Mouse (Mus musculus) layer of hippocampus, postnatal 14 days (tissue): ENCODE results near the gene Stip1. TPM values are rescaled to one million over a fixed set of nuclear protein-coding genes. Genes with fewer than 3 reads are reported as not detected.
A peak's percentile ranks its signal among the peaks of the same experiment; 100 is the strongest.
"Not testable (repeated sequence)": the region's sequence is repeated elsewhere in the genome, so short reads cannot be mapped to it uniquely, and the experiment has no call there.

Experiments
- DNase-seq, 2 experiments: peaks; one replicate each; pipeline ENCODE4 v3.0.0; 2021 to 2022; ENCODE audit warnings: low spot score in 2 of 2, mixed read lengths in 1 of 2
- long read RNA-seq, 2 experiments: library from polyadenylated mRNA; stranded (forward); transcript quantifications; one replicate each; pipeline ENCODE4 v2.0.0; 2021
- total RNA-seq, 2 experiments: library from RNA; stranded (reverse); gene quantifications; 2 replicates each; pipeline ENCODE4 v1.2.3; 2021

The Stip1 gene
- total RNA-seq, result 100 to 1,000 TPM; 136 to 159 TPM
- long read RNA-seq, experiment 1, transcript Stip1-201 (14 exons, 2,108 nt), result major isoform, 111 of 127 reads
- long read RNA-seq, experiment 1, partial matches to known transcripts, result 9 of 127 reads
- long read RNA-seq, experiment 1, other reads (novel, unspliced or antisense), result 7 of 127 reads
- long read RNA-seq, experiment 2, transcript Stip1-201 (14 exons, 2,108 nt), result major isoform, 179 of 208 reads
- long read RNA-seq, experiment 2, partial matches to known transcripts, result 25 of 208 reads
- long read RNA-seq, experiment 2, other reads (novel, unspliced or antisense), result 4 of 208 reads

DNA sequence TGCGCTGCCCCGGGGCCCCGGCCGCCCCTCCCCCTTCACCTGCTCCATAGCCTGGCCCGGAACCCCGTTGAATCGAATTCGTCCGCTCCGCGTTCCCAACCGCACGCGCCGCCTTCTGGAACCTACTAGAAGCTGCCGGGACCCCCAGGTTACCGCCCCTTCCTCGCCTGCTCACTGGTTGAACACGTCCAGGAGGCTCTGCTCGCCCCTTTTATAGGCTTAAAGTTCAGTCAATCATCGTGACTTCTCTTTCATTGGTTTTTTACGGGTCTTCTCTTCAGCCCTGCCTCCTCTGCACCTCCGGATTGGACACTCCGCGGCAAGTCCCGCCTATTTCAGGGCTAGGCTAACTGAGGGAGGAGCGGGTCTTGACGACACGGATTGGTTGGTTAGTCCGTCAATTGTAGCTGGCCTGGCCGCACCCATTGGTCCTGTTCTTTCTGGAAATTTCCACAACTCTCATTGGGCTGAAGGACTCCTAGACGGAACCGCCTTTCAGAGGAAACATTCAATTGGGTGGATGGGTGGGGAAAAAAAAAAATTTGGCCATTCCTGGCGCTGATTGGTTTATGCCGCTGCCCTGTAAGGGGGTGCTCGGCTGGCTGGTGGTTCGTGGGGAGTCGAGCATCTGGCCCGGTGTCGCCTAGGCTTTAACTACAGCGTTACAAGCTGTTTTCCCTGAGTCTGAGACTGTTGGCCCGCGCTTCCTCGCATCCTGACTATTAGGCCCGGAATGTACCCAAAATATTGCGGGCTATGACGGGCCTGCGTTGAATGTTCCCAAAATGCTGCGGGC, at the start of gene Stip1:
Gene Stip1, minus strand, starts transcription at position 127 of the 796 bp plus-strand sequence.
- peak; percentile 99 to 100 for DNase-seq

DNA sequence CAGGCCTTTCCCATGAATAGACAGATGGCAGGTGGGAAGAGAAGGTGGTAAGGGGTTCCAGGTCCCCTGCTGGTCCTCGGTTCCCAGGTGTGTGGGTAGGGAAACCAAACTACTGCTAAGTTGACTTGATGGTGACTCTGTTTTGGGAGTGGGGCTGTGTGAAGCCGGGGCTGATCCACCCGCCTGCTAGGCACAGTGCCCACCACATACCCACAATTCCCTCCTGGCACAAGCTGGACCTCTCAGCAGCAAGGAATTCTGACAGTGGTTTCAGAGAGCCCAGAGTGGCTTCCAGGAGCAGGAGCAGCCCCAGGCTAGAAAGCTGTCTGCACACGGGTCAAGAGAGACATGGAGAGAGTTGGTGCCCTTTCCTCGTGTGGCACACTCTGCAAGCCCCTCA, 49.3 kb upstream of the Stip1 start:
- DNase-seq, result no peak

DNA sequence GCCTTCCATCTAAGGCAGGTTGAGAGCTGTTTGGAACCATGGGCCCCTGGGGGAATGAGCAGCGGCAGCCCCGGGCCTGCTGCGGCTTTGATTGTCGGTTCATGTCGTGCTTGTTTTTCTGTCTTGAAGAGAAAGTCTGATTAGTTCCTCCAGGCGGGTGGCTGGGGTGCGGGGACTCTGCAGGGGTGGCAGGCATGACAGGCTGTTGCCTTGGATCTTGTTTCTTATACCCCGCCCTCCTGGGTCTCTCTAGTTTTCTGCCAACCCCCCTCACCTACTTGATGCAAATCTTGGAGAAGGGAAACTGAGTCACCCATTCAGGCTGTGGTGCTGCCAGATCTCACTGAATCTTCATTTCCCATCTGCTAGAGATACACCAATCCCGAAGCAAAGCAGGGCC, 48.8 kb upstream of the Stip1 start:
- no peak for DNase-seq

DNA sequence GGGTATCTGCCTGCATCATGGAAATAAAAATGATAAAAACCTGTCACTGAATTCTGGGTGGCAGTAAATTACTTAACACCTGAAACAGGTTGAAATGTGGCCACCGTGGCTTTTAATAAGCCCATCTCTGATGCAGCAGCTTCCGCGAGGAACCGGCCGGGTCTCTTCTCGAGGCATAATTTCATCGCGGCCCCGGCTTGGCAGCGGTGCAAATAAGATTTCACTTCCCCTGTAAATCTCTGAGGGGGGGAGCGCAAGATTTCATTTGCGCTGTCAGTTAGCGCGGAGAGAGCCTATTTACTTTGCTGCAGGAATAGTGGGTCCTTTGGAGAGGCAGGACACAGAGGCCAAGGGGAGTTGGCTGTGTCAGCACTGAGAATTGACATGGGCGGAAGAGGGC, 45.0 kb upstream of the Stip1 start:
- DNase-seq, result no peak

DNA sequence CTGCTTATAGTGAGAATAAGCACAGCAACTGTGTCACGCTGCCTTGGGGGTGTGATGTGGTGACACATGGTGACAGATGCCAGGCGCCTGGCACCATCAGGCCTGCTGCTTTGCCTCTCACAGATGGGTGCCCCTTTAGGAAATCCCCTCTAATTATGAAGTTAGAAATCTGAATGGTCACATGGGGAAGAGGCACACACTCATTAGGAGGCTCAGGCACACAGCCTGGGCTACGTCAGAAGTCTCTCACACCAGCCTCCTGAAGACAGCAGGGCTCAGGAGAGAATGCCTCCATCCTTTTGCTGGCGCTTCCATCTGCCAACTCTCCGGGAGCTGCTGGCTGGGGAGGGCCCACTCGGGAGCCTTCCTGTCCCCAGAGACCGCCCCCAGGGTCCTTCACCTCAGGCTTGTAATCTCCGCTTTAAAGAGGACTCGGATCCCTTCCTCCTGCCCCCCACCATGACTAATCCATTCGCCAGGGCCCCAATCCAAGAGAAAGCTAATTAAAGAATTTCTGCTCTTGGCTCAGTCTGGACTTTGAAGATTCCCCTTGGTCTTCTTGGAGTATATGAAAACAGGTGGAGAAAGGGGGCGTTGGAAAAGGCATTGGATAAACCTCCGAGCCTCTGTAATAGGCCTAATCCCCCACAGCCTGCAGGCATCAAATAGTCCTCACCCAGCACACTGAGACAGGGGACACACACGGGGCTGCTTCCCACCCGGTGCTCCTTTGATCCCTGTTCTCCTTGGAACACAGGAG, 43.4 kb upstream of the Stip1 start:
- DNase-seq, result peak in 1 of 2 experiments; percentile 52

DNA sequence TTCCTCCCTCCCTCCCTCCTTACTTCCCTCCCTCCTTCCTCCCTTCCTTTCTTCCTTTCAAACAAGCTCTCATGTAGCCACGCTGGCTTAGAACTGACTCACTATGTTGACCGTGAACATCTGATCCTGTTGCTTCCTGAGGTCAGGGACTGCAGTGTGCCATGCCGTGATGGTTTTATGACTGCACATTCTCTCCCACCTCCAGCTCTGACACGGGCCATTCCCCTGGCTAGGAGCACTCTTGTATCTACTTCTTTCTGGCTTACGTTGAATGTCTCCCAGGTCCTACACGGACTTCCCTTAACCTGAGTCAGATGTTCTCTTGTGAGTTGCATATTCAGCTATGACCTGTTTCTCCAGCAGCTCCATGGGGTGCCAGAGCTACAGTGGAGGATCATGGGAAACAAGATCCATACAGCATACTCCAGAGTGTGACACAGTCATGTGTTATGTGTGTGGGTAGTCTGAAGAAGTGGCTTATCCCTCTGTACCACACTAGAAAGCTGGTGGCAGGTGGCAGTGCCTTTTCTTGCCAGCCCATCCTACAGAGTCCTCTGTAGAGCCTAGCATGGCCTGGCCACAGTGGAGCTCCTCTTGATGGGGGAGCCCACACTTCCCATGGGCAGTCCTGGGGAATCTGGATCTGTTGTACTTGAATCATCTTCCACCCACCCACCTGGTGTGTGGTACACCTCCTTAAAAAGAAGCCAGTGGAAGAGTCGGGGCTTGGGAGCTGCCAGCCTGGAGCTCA, 41.9 kb upstream of the Stip1 start:
- DNase-seq, result no peak

DNA sequence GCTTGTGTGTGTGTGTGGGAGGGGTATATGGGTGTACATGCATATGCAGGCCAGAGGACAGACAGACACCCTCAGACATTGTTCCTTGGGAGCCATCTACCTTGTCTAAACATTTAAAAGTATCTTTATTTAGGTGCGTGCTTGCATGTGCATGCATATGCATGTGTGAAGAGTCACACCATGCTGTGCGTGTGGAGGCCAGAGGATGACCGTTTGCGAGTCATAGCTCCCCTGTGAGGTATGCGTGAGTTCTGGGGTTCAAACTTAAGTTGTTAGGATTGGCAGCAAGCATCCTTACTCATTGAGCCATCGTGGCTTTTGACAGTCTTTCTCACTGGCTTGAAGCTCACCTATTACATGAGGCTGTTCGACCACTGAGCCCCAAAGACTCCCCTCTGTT, 38.5 kb upstream of the Stip1 start:
- no peak for DNase-seq

DNA sequence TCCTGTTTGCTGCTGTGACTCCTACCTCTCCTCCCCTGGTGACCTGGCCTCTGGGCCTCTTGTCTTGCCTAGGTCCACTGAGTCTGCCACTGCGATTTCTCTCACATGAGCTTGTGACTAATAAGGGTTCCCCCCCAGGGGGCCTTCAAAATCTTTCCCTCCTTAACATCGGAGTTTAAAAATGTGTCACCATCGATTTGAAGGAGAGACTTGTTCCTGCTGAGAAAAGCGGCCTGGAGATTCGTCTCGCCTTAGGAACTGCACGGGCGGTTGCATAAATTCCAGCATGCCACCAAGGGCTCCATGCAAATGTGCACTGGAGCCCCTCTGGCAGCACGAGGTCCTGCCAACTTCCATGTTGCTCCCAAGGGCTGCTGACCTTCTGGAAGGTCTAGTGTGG, 37.9 kb upstream of the Stip1 start:
- no peak for DNase-seq

DNA sequence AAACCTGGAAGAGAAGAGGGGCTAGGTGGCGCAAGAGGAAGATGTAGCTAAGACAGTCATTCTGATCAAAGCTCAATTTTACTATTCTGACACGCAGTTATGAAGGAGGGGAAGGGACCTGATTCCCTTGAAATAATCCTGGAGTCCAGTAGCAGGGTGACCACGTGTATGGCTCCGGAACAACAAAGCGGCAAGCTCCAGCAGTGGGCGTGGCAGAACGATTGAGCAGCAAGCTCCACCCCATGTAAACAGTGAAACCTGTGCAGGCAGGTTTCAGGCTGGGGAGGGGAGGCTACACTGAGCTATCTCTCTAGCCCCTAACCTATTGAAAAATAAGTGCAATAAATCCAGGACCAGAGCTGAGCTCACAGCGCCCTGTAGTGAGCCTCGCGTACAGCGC, 35.6 kb upstream of the Stip1 start:
- not testable (repeated sequence) for DNase-seq

DNA sequence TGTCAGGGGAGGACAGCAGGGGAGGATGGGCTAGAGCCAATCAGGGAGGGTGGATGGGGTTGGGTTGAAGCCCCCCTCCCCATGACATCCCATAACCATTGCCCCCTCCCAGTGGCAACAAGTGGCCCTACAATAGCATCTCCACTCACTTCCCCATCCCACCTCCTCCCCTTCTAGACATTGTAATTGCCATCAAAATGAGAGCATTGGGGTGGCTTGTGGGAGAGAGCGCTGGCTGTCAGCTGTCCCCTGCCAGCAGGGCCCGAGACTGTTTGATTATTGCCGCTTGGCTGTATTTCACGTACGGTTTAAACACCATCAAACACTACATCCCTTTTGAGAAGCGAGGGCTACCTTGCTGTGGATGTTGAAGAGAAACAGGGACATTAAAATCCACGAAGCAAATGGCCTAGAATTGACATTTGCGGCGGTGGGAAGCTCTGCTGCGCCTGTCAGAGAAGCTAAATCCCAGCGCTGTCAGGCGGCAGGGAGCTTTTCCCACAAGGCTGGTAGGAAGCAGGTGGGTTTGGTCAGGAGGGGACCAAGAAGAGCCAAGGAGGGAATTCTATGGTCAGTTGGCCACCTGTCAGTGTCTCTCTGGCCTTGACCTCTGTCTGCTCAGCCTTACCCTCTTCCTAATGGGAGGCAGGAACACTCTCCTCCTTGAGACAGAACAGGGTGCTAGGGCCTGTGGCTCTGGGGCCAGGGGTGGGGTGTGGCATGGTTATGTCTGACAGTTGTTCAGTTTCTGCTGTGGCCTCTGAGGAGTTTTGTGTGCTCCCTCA, 34.4 kb upstream of the Stip1 start:
- DNase-seq, result no peak

DNA sequence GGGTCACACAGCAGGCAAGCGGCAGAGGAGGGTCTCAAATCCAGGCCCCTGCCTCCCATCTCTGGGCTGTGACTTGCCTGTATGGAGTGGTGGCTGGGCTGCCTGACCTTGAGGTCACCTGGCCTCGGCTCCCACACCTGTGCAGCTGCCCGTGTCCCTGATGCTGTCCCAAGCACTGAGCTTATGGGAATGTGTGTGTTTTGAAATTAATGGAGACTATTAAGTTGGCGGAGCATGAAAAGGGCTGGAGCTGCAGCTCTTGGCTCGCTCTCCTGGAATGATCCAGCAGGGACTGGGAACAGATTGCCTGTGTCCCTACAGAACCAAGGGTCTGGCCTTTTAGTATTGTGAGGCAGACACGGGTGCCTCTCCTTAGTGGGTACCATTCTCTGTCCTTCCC, 32.5 kb upstream of the Stip1 start:
- DNase-seq, result no peak

DNA sequence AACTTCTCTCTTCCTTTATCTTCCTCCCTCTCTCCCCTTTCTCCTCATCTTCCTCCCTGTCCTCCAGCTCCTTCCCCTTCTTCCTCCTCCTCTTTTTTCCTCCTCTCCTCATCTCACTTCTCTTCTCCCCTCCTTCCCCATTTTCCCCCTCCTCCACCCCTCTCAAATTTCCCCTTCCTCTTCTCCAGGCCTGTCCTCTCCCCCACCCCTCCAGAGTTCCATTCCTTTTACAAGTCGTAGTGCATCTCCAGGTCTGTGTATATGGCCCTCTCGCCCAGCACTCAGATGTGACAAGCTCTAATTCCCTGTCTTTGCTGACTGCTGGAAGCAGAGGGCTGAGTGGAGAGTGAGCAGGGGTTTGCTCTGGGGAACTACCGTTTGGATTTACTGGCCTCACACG, 31.0 kb upstream of the Stip1 start:
- DNase-seq, result no peak

DNA sequence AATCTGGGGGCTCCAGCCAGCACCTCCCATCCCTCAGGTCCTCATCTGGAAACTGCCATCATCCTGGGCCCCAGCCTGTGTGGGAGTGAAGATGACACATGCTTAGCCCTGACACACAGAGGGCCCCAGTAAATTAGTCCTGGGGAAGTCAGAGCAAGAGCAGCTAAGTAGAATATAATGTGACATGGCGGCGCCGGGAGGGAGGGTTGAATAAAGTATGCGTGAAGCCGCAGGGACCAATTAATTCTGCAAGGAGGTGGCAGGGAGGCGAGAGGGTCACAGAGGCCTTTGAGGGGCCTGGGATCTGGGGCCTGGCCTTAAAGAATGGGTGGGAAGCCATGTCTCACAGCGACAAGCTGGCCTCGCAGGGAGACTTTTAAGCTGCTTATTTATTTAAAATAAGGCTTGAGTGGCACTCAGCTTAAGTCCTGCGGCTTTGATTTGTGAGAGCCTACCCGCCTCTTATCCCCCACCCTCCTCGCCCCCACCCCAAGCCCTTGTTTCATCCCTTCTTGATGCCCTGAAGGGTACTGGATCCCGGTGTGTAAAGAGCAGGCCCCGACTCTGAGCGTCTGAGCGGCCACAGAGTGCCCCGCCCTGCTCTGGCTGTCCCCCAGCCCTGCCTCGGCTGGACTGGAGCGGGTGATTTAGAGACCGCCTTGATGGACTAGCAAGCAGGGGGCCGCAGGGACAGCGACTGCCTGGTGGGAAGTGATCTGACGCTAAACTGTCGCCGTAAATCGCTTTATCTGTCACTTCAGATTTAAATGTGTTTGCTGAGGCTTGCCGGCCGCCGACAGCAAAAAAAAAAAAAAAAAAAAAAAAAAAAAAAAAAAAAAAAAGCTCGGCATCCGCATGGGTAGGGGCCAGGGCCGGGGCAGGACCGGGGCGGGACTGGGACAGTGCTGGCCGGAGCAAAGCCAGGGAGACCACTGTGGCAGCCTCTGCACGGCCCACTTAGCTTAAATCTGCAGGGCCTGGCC, 30.3 kb upstream of the Stip1 start:
- no peak for DNase-seq

DNA sequence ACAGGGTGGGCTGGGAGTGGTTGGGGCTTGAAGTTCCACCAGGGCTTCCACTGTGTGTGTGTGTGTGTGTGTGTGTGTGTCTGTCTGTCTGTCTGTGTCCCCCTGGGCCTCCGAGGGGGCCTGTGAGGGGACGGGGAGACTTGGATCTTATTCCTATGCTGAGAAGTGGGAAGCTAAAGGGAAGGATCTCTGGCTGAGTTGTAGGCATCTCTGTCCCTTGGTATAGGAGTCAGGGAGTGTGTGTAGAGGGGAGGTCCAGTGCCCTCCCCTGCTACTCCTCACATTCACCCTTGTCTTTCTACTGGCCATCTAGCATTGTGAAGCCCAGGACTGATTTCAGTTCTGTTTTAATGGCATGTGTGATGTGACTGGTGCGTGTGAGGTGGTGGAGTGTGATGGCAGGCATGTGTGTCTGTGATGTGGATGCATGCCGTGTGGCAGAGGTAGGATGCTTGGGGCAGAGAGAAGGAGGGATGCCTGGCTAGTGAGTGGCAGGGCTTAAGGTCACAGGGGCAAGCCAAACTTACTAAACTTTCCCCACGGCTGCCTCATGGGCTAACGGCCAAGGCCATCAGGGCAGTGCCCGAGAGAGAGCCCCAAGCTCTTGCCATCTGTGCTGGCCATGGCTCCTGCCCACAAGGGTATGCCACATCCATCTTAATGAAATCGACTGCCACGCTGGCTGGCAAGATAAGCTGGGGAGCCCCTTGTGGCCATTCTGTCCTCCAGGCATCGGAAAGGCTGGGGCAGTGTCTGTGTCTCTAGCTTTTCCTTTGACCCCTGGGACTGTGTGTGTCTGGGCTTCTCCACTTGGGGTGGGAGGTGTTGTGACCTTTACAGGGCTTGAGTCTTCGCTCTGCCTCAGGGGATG, 29.1 kb upstream of the Stip1 start:
- DNase-seq, result no peak

DNA sequence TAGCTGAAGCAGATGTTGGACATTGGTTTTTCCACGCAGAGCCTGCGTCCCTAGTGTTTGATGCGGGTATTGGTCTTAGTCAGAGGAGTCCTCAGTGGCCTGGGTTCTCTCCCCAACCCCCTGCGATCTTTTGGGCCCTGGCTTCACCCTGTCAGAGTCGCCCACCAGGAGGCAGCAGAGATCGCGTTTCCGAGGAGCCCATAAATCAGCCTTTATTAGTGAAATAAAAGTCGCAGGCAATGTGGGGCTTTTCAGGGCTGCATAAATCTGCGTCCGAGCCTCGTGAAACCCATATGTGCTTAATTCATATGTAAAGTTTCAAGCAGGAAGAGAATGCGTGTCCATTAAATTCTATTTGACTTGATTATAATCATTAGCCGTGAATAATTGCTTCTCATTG, 28.4 kb upstream of the Stip1 start:
- peak; percentile 83 to 86 for DNase-seq

DNA sequence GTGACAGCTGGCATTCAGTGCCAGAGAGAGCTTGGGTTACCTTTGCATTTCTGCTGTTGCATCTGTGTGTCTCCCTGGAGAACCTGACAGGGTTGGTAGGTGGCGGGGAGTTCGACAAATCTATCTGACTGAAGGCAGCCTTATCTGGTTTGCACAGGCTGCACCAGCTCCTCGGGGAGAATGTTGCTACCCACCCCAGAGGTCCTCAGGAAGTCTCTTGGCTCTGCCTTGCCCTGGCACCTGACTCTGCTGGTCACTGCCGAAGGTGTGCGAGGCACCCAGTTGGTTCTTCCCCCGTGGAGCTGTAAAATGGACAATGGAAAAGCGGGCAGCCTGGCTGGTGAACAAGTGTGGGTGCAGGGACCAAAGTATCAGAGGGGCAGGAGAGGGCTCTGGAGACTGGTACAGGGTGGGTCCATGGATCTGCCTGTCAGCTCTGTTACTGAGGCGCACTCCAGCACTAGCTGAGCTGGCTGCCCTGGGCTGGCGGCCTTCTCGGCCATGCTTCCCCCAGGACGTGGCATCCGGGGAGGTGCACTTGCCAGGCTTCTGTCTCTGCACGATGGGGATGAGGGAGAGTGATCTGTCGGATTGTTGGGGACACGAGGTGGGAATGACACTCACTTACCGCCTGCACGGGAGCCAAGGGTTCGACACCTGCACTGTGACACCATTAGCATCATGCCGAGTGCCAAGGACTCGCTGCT, 27.7 kb upstream of the Stip1 start:
- no peak for DNase-seq

DNA sequence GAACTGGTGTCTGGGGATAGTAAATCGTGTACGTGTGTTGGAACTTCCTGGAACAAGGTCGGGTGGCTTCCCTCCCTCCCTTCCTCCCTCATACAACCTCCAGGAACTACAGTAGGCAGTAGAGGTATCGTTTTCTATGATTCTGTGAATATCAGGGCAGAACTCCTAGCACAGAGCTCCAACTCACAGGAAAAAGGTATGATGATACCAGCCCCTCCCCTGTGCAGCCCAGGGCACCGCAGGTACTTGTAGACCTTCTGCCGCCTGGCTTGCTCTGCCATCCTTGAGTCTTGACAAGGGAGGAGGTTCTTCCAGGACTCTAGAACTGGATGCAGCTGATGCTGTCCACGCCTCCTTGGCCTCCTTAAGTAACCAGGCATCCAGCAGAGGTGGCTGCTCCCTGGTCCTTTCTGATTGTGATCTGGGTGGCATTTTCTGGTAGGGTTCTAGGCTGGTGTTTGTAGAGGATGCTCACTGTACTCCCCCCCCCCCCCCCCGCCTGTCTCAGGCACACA, 27.1 kb upstream of the Stip1 start:
- DNase-seq, result no peak
